Mouse (Mus musculus) inflammation-experienced regulatory T-cells (primary cell): Measurements from ENCODE around the gene Msgn1. TPM values are rescaled to one million over a fixed set of nuclear protein-coding genes. Genes with fewer than 3 reads are reported as not detected.

Experiments
- polyA plus RNA-seq, 2 experiments: library from polyadenylated mRNA; unstranded; fragments of 100-300 nt; shearing (Covaris generic); gene quantifications; one replicate each; pipeline ENCODE4 v1.2.1; 2017

The Msgn1 gene
- polyA plus RNA-seq: under 1 TPM in 1 of 2 experiments, not detected in 1; 0.63 TPM

DNA sequence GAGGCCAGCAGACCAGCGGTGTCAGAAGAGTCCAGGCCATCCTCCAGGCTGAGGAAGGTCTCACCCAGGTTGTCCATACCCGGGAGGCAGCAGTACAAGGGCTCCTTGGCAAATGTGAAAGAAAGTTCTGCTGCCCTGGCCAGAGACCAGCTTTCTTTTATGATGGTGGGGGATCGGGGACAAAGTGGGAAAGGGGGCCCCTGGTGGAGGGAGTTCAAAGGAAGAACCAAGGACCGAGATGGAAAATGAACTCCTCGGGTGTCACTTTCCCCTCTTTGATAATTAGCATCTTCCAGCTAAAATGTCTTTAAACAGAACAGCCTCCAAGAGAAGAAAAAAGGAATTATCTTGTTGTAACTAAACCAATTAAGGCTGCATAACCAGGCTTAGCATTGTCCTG, at the start of gene Msgn1:
Gene Msgn1, minus strand, starts transcription at position 101 of the 400 bp plus-strand sequence.

Other genes starting within 250 kb of the Msgn1 start
- not detected for gene Kcns3, start 57.9 kb downstream of the Msgn1 start, polyA plus RNA-seq
- gene Gen1, start 56.8 kb upstream of the Msgn1 start, polyA plus RNA-seq: 1 to 10 TPM; 1.8 to 3.0 TPM
- gene Smc6, start 56.9 kb upstream of the Msgn1 start, polyA plus RNA-seq: 100 to 1,000 TPM; 146 to 181 TPM
- under 1 TPM in 1 of 2 experiments, not detected in 1; 0.73 TPM for gene Vsnl1, start 227.6 kb upstream of the Msgn1 start, polyA plus RNA-seq
- gene Rad51ap2, start 247.1 kb upstream of the Msgn1 start, polyA plus RNA-seq: under 1 TPM in 1 of 2 experiments, not detected in 1; 0.11 TPM